Mouse (Mus musculus) limb, embryonic 11.5 days (tissue): ENCODE measurements around the gene Sox18. TPM values are rescaled to one million over a fixed set of nuclear protein-coding genes. Genes with fewer than 3 reads are reported as not detected.

Experiments used
- ATAC-seq: fragments of 200-750 bp; cut with Nextera tagmentation; 2 replicates; pipeline ENCODE4 v1.8.0; 2017; ENCODE audit warnings: low read depth; ENCODE audit not compliant: insufficient number of reproducible peaks, low FRiP score, low TSS enrichment
- DNase-seq: peaks from one replicate; pipeline ENCODE4 v3.0.0-alpha.2; 2015; ENCODE audit warnings: low spot score
- H3K27ac ChIP-seq: fragments of 300-500 bp; sonication (generic); replicated peaks from 2 replicates; pipeline ENCODE4 v1.5.1; 2014; ENCODE audit warnings: low read depth, mild to moderate bottlenecking, low read length
- H3K27me3 ChIP-seq: fragments of 300-500 bp; sonication (generic); 2 replicates; pipeline ENCODE4 v1.6.1; 2014; ENCODE audit warnings: mild to moderate bottlenecking, low read length, mixed read lengths; ENCODE audit not compliant: control insufficient read depth, insufficient read depth
- H3K36me3 ChIP-seq: fragments of 300-500 bp; sonication (generic); 2 replicates; pipeline ENCODE4 v1.6.1; 2014; ENCODE audit warnings: mild to moderate bottlenecking, low read length, moderate library complexity, mixed read lengths; ENCODE audit not compliant: control insufficient read depth, insufficient read depth
- H3K4me1 ChIP-seq: fragments of 300-500 bp; sonication (generic); 2 replicates; pipeline ENCODE4 v1.6.1; 2014; ENCODE audit warnings: low read length, mixed read lengths; ENCODE audit not compliant: control insufficient read depth, insufficient read depth
- H3K4me2 ChIP-seq: fragments of 300-500 bp; sonication (generic); 2 replicates; pipeline ENCODE4 v1.6.1; 2014; ENCODE audit warnings: low read depth, mild to moderate bottlenecking, moderate library complexity; ENCODE audit not compliant: severe bottlenecking
- H3K4me3 ChIP-seq: fragments of 300-500 bp; sonication (generic); 2 replicates; pipeline ENCODE4 v1.5.1; 2014; ENCODE audit warnings: low read depth, low read length
- H3K9ac ChIP-seq: fragments of 300-500 bp; sonication (generic); 2 replicates; pipeline ENCODE4 v1.6.1; 2014; ENCODE audit warnings: mild to moderate bottlenecking, low read length
- H3K9me3 ChIP-seq: fragments of 300-500 bp; sonication (generic); 2 replicates; pipeline ENCODE4 v1.6.1; 2016; ENCODE audit warnings: low read length; ENCODE audit not compliant: control insufficient read depth
- WGBS: fragments of 180-500 bp; shearing (Covaris S2); extraction: QIAGEN DNeasy Blood & Tissue Kit; methylation state at CpG from one replicate; pipeline ENCODE4 v1.1.7; 2014; 5-methylcytosine and 5-hydroxymethylcytosine counted together
- polyA plus RNA-seq: library from polyadenylated mRNA; unstranded; fragments of >200 nt; fragmentation: Nextera tagmentation; extraction: Ambion mirVana; gene quantifications from 2 replicates; pipeline ENCODE4 v1.2.1, GENCODE M21; 2014

The Sox18 gene
- polyA plus RNA-seq, 1 experiment from 2014 or later: 21.4 TPM

- Histone ChIP-seq H3K36me3 (peaks cover 6% of the 10 kb centered on the region; the same call in 1 of the 2 replicates), H3K9me3 (no peaks in the 10 kb centered on the region), H3K9ac (no peak overlapping the region), H3K4me2 (no peak overlapping the region), H3K4me3 (no peak overlapping the region), H3K27me3 (no peaks in the 10 kb centered on the region), H3K27ac (no peak overlapping the region), H3K4me1 (peaks cover 3% of the 10 kb centered on the region)
- DNase-seq: no peak
- 92% methylated on average over 8 of the region's 8 CpGs for WGBS
- no peak for ATAC-seq
These were observed 16.1 kb upstream of the Sox18 start for GRCm38 (mm10) chr2:181687586-181687985.

GRCm38 (mm10) chr2:181685686-181686085 lies 14.2 kb upstream of the Sox18 start:
- ATAC-seq: no peak
- no peak for DNase-seq
- no peaks in the 10 kb centered on the region for H3K9me3 ChIP-seq
- no peaks in the 10 kb centered on the region for H3K27me3 ChIP-seq
- no peak overlapping the region for H3K4me3 ChIP-seq
- no peak overlapping the region for H3K27ac ChIP-seq
- H3K4me1 ChIP-seq: peaks cover 6% of the 10 kb centered on the region
- H3K9ac ChIP-seq: no peak overlapping the region
- H3K36me3 ChIP-seq: peaks cover 6% of the 10 kb centered on the region; the same call in 1 of the 2 replicates
- H3K4me2 ChIP-seq: no peak overlapping the region
- 93% methylated on average over 4 of the region's 4 CpGs for WGBS

GRCm38 (mm10) chr2:181684713-181685112 lies 13.3 kb upstream of the Sox18 start:
- H3K4me3 ChIP-seq: no peak overlapping the region
- no peak for ATAC-seq
- H3K27me3 ChIP-seq: no peaks in the 10 kb centered on the region
- no peak for DNase-seq
- no peak overlapping the region for H3K4me2 ChIP-seq
- H3K4me1 ChIP-seq: peaks cover 7% of the 10 kb centered on the region
- no peaks in the 10 kb centered on the region for H3K9me3 ChIP-seq
- no peak overlapping the region for H3K9ac ChIP-seq
- peaks cover 6% of the 10 kb centered on the region; the same call in 1 of the 2 replicates for H3K36me3 ChIP-seq
- 89% methylated on average over 1 of the region's 1 CpGs for WGBS
- H3K27ac ChIP-seq: no peak overlapping the region

GRCm38 (mm10) chr2:181683381-181683780 lies 11.9 kb upstream of the Sox18 start:
- no peak overlapping the region for H3K27ac ChIP-seq
- ATAC-seq (no peak), DNase-seq (no peak)
- H3K27me3 ChIP-seq: no peaks in the 10 kb centered on the region
- H3K36me3 ChIP-seq: no peaks in the 10 kb centered on the region; the same call in 1 of the 2 replicates
- H3K4me1 ChIP-seq: peaks cover 9% of the 10 kb centered on the region
- H3K4me3 ChIP-seq: no peak overlapping the region
- WGBS: 68% methylated on average over 4 of the region's 4 CpGs
- no peak overlapping the region for H3K9ac ChIP-seq
- no peak overlapping the region for H3K4me2 ChIP-seq
- H3K9me3 ChIP-seq: no peaks in the 10 kb centered on the region

- H3K27me3 ChIP-seq: no peaks in the 10 kb centered on the region
- DNase-seq (no peak), ATAC-seq (no peak)
- H3K27ac ChIP-seq: no peak overlapping the region
- peaks cover 13% of the 10 kb centered on the region for H3K4me1 ChIP-seq
- H3K9ac ChIP-seq: no peak overlapping the region
- no peaks in the 10 kb centered on the region; the same call in 1 of the 2 replicates for H3K36me3 ChIP-seq
- H3K4me3 ChIP-seq: no peak overlapping the region
- WGBS: 94% methylated on average over 1 of the region's 1 CpGs
- no peaks in the 10 kb centered on the region for H3K9me3 ChIP-seq
- H3K4me2 ChIP-seq: no peak overlapping the region
These were observed 10.5 kb upstream of the Sox18 start for GRCm38 (mm10) chr2:181681978-181682377.

- Histone ChIP-seq H3K4me3 (peak overlapping the region; percentile 69), H3K9me3 (no peaks in the 10 kb centered on the region), H3K27me3 (no peaks in the 10 kb centered on the region), H3K9ac (peak overlapping the region; percentile 90), H3K4me2 (peak overlapping the region; percentile 88), H3K4me1 (peaks cover 15% of the 10 kb centered on the region), H3K27ac (no peak overlapping the region), H3K36me3 (no peaks in the 10 kb centered on the region)
- WGBS: 21% methylated on average over 7 of the region's 7 CpGs
- DNase-seq (no peak), ATAC-seq (no peak)
These were observed 9.3 kb upstream of the Sox18 start for GRCm38 (mm10) chr2:181680716-181681117.

- Histone ChIP-seq H3K4me2 (peak within 1 kb of the TSS; percentile 88), H3K9me3 (no peaks in the 10 kb centered on the region), H3K27ac (peak within 1 kb of the TSS; percentile 10; the same call in 1 of the 2 replicates), H3K27me3 (no peaks in the 10 kb centered on the region), H3K4me3 (peak within 1 kb of the TSS; percentile 69), H3K36me3 (no peaks in the 10 kb centered on the region), H3K4me1 (peaks cover 21% of the 10 kb centered on the region), H3K9ac (peak within 1 kb of the TSS; percentile 90)
- WGBS: 0% methylated on average over 68 of the region's 69 CpGs
- DNase-seq (peak; percentile 85), ATAC-seq (peak; percentile 56; the same call in 1 of the 2 replicates)
These were observed 8.7 kb upstream of the Sox18 start, which contains the start of gene Tcea2 for GRCm38 (mm10) chr2:181679951-181680715. TSS of gene Tcea2 (plus strand) at chr2:181680310.

DNA sequence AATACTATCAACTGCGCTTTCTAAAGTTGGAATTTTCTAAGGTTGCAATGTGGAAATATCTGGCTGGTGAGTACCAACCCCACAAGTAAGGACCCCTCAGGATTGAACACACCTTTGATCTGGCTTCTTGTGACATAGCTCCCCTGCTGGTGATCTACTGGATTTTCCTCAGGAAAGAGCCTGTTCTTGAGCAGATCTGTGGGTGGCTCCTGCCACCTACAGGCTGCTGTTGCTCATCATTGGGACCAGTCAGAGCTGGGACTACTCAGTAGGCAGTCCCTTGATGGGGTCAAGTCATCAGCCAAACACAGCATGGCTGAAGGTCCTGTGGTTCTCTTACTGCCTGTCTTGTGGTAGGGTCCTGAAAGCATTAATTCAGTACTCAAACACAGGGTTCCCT lies 7.3 kb upstream of the Sox18 start:
- no peak overlapping the region for H3K9ac ChIP-seq
- H3K4me3 ChIP-seq: no peak overlapping the region
- WGBS: 42% methylated on average over 1 of the region's 1 CpGs
- H3K27ac ChIP-seq: no peak overlapping the region
- no peaks in the 10 kb centered on the region for H3K36me3 ChIP-seq
- ATAC-seq: peak; percentile 52; the same call in 1 of the 2 replicates
- H3K4me1 ChIP-seq: peaks cover 28% of the 10 kb centered on the region
- H3K27me3 ChIP-seq: peaks cover 4% of the 10 kb centered on the region
- peak; percentile 79 for DNase-seq
- no peaks in the 10 kb centered on the region for H3K9me3 ChIP-seq
- H3K4me2 ChIP-seq: no peak overlapping the region; the same call in 1 of the 2 replicates
